In genomic region chr14:54884022-54884712, GRCm38 (mm10) we compare ENCODE assay signal across 9 mouse cellular contexts. TPM values are rescaled to one million over a fixed set of nuclear protein-coding genes. Genes with fewer than 3 reads are reported as not detected.
DNase-seq lines count a peak whose midpoint lies in the region; ATAC-seq and TF ChIP-seq lines count a peak whose summit lies in the region.
"Had no signal": no experiment of that assay in that cellular context is flagged by ENCODE, and none has a peak within 500 bp of the region (broad histone marks: within the 10 kb centered on the region; RNA-seq: fewer than 3 reads in every experiment).

No protein-coding gene starts in this region.

- no peak for TF ChIP-seq CTCF in bone marrow, adult 2 months (IDR thresholded peaks at IDR 0.05; ENCODE audit: control insufficient read depth, insufficient read depth, low read length)

- H3K27ac ChIP-seq in heart, embryonic 15.5 days: peak overlapping the region; percentile 97
- H3K27ac ChIP-seq in bone marrow, adult 2 months (ENCODE audit: control insufficient read depth, insufficient read depth, low read depth, low read length, poor library complexity): no peak overlapping the region
- peak overlapping the region; percentile 94 for H3K27ac ChIP-seq in hindbrain, embryonic 13.5 days
- peak overlapping the region; percentile 90 for H3K27ac ChIP-seq in midbrain, embryonic 14.5 days (replicated peaks; ENCODE audit: low read depth, low read length)

- DNase-seq in heart, adult 9 months (ENCODE audit: low spot score in 2 of 2): no peak
- DNase-seq in midbrain, embryonic 14.5 days: no peak
- DNase-seq in left cerebral cortex, adult 18-20 months (ENCODE audit: low spot score in 2 of 2): no peak
- no peak for DNase-seq in gastrocnemius, postnatal 14 days
- DNase-seq in thymus, postnatal 25 days: no peak

- H3K4me1 ChIP-seq in heart, embryonic 15.5 days (replicated peaks): peaks cover 23% of the 10 kb centered on the region
- H3K4me1 ChIP-seq in bone marrow, adult 2 months (ENCODE audit: control insufficient read depth, insufficient read depth, low read length): no peaks in the 10 kb centered on the region
- peaks cover 33% of the 10 kb centered on the region for H3K4me1 ChIP-seq in hindbrain, embryonic 13.5 days (replicated peaks)
- H3K4me1 ChIP-seq in midbrain, embryonic 14.5 days (ENCODE audit: control insufficient read depth, insufficient read depth, low read length): peaks cover 16% of the 10 kb centered on the region

- H3K4me2 ChIP-seq in heart, embryonic 15.5 days: peak overlapping the region; percentile 80
- H3K4me2 ChIP-seq in hindbrain, embryonic 13.5 days: peak overlapping the region; percentile 81
- H3K4me2 ChIP-seq in midbrain, embryonic 14.5 days (ENCODE audit: low read length): peak overlapping the region; percentile 74

- intact Hi-C loops in gastrocnemius, postnatal 14 days (cut with DNase I; ENCODE audit: low total_unique reads): no loop called here

- peaks cover 10% of the 10 kb centered on the region; the same call in 1 of the 2 replicates for H3K36me3 ChIP-seq in heart, embryonic 15.5 days
- peaks cover 28% of the 10 kb centered on the region for H3K36me3 ChIP-seq in hindbrain, embryonic 13.5 days
- H3K36me3 ChIP-seq in midbrain, embryonic 14.5 days (ENCODE audit: control insufficient read depth, insufficient read depth, low read length): 0 out of 2 replicates have a peak, but pooled peaks cover 13% of the 10 kb centered on the region

- no peak for ATAC-seq in heart, embryonic 15.5 days (replicated peaks; ENCODE audit: insufficient number of reproducible peaks, insufficient read depth, low FRiP score, low read depth)
- ATAC-seq in hindbrain, embryonic 13.5 days (ENCODE audit: low FRiP score): no peak
- no peak for ATAC-seq in midbrain, embryonic 14.5 days (ENCODE audit: low FRiP score, low TSS enrichment)

- 24% methylated on average over 21 of the region's 21 CpGs for WGBS in heart, embryonic 15.5 days
- 66% methylated on average over 21 of the region's 21 CpGs for WGBS in bone marrow, adult 2 months
- 39% methylated on average over 21 of the region's 21 CpGs for WGBS in hindbrain, embryonic 13.5 days
- WGBS in midbrain, embryonic 14.5 days: 29% methylated on average over 21 of the region's 21 CpGs

- no peaks in the 10 kb centered on the region for H3K9me3 ChIP-seq in heart, embryonic 15.5 days (replicated peaks)
- no peaks in the 10 kb centered on the region for H3K9me3 ChIP-seq in hindbrain, embryonic 13.5 days
- H3K9me3 ChIP-seq in midbrain, embryonic 14.5 days (ENCODE audit: control insufficient read depth, low read length): no peaks in the 10 kb centered on the region

- peak overlapping the region; percentile 83 for H3K9ac ChIP-seq in heart, embryonic 15.5 days
- peak overlapping the region; percentile 89 for H3K9ac ChIP-seq in hindbrain, embryonic 13.5 days
- peak overlapping the region; percentile 84 for H3K9ac ChIP-seq in midbrain, embryonic 14.5 days (replicated peaks; ENCODE audit: low read length)

- TF ChIP-seq POLR2A in bone marrow, adult 2 months (IDR thresholded peaks at IDR 0.05; ENCODE audit: borderline replicate concordance, control insufficient read depth, low read depth, low read length): no peak

- H3K27me3 ChIP-seq in heart, embryonic 15.5 days: no peaks in the 10 kb centered on the region
- H3K27me3 ChIP-seq in hindbrain, embryonic 13.5 days: no peaks in the 10 kb centered on the region
- H3K27me3 ChIP-seq in midbrain, embryonic 14.5 days (ENCODE audit: control insufficient read depth, insufficient read depth, low read length): no peaks in the 10 kb centered on the region

- H3K4me3 ChIP-seq in heart, embryonic 15.5 days: peak overlapping the region; percentile 80
- peak overlapping the region; percentile 41 for H3K4me3 ChIP-seq in bone marrow, adult 2 months (replicated peaks; ENCODE audit: control insufficient read depth, low read depth, low read length)
- peak overlapping the region; percentile 72 for H3K4me3 ChIP-seq in hindbrain, embryonic 13.5 days
- H3K4me3 ChIP-seq in midbrain, embryonic 14.5 days (replicated peaks; ENCODE audit: low read depth, low read length): peak overlapping the region; percentile 68

RNA-seq across cellular contexts. Expression of gene Gm20521, which starts 0.9 kb away (rescaled TPM):
- polyA plus RNA-seq in heart, embryonic 15.5 days (2015; fragmentation: Nextera tagmentation; extraction: Ambion mirVana): not detected in 2 replicates
- polyA plus RNA-seq in bone marrow, adult 2 months (2011; ENCODE audit: insufficient read depth, insufficient read length, low replicate concordance, missing spikeins): not detected in 2 replicates
- 0.34 TPM in 1 of 2 replicates, not detected in the other for polyA plus RNA-seq in hindbrain, embryonic 13.5 days (2015; fragmentation: Nextera tagmentation; extraction: Ambion mirVana)
- not detected in 2 replicates for polyA plus RNA-seq in midbrain, embryonic 14.5 days (2014; fragmentation: Nextera tagmentation; extraction: Ambion mirVana)
- total RNA-seq in left cerebral cortex, adult 18-20 months (2021): not detected
- 1 to 10 TPM; 3.1 to 3.6 TPM for total RNA-seq in gastrocnemius, postnatal 14 days (2021)
- total RNA-seq: neutrophil, adult 5-6 weeks had no signal

RNA-seq across cellular contexts. Expression of gene Bcl2l2, which starts 1.0 kb away (rescaled TPM):
- 3.3 and 3.4 TPM in 2 replicates for polyA plus RNA-seq in heart, embryonic 15.5 days (2015; fragmentation: Nextera tagmentation; extraction: Ambion mirVana)
- polyA plus RNA-seq in bone marrow, adult 2 months (2011; ENCODE audit: insufficient read depth, insufficient read length, low replicate concordance, missing spikeins): 6.7 and 18.1 TPM in 2 replicates
- polyA plus RNA-seq in hindbrain, embryonic 13.5 days (2015; fragmentation: Nextera tagmentation; extraction: Ambion mirVana): 3.6 and 4.7 TPM in 2 replicates
- 5.5 and 5.8 TPM in 2 replicates for polyA plus RNA-seq in midbrain, embryonic 14.5 days (2014; fragmentation: Nextera tagmentation; extraction: Ambion mirVana)
- total RNA-seq in left cerebral cortex, adult 18-20 months (2021): 100 to 1,000 TPM; 140 to 142 TPM
- 10 to 100 TPM; 19.9 to 21.0 TPM for total RNA-seq in gastrocnemius, postnatal 14 days (2021)

RNA-seq across cellular contexts. Expression of gene Ppp1r3e, which starts 6.8 kb away (rescaled TPM):
- polyA plus RNA-seq in heart, embryonic 15.5 days (2015; fragmentation: Nextera tagmentation; extraction: Ambion mirVana): 1.2 and 1.5 TPM in 2 replicates
- polyA plus RNA-seq in bone marrow, adult 2 months (2011; ENCODE audit: insufficient read depth, insufficient read length, low replicate concordance, missing spikeins): 2.0 and 4.9 TPM in 2 replicates
- 1.5 and 2.4 TPM in 2 replicates for polyA plus RNA-seq in hindbrain, embryonic 13.5 days (2015; fragmentation: Nextera tagmentation; extraction: Ambion mirVana)
- 2.1 and 4.4 TPM in 2 replicates for polyA plus RNA-seq in midbrain, embryonic 14.5 days (2014; fragmentation: Nextera tagmentation; extraction: Ambion mirVana)
- 10 to 100 TPM; 18.5 to 19.8 TPM for total RNA-seq in left cerebral cortex, adult 18-20 months (2021)
- 1 to 10 TPM; 2.8 to 6.8 TPM for total RNA-seq in gastrocnemius, postnatal 14 days (2021)

RNA-seq across cellular contexts. Expression of gene Pabpn1, which starts 8.1 kb away (rescaled TPM):
- polyA plus RNA-seq in heart, embryonic 15.5 days (2015; fragmentation: Nextera tagmentation; extraction: Ambion mirVana): 56.5 and 73.4 TPM in 2 replicates
- polyA plus RNA-seq in bone marrow, adult 2 months (2011; ENCODE audit: insufficient read depth, insufficient read length, low replicate concordance, missing spikeins): 124 and 140 TPM in 2 replicates
- polyA plus RNA-seq in hindbrain, embryonic 13.5 days (2015; fragmentation: Nextera tagmentation; extraction: Ambion mirVana): 165 and 167 TPM in 2 replicates
- 171 and 206 TPM in 2 replicates for polyA plus RNA-seq in midbrain, embryonic 14.5 days (2014; fragmentation: Nextera tagmentation; extraction: Ambion mirVana)
- 100 to 1,000 TPM; 229 to 230 TPM for total RNA-seq in left cerebral cortex, adult 18-20 months (2021)
- total RNA-seq in gastrocnemius, postnatal 14 days (2021): 10 to 100 TPM; 56.6 to 57.4 TPM

RNA-seq across cellular contexts. Expression of gene Homez, which starts 13.4 kb away (rescaled TPM):
- 5.4 and 7.1 TPM in 2 replicates for polyA plus RNA-seq in heart, embryonic 15.5 days (2015; fragmentation: Nextera tagmentation; extraction: Ambion mirVana)
- 2.8 and 5.2 TPM in 2 replicates for polyA plus RNA-seq in bone marrow, adult 2 months (2011; ENCODE audit: insufficient read depth, insufficient read length, low replicate concordance, missing spikeins)
- polyA plus RNA-seq in hindbrain, embryonic 13.5 days (2015; fragmentation: Nextera tagmentation; extraction: Ambion mirVana): 10.3 and 13.8 TPM in 2 replicates
- polyA plus RNA-seq in midbrain, embryonic 14.5 days (2014; fragmentation: Nextera tagmentation; extraction: Ambion mirVana): 6.0 and 9.4 TPM in 2 replicates
- 10 to 100 TPM; 20.6 to 21.9 TPM for total RNA-seq in left cerebral cortex, adult 18-20 months (2021)
- total RNA-seq in gastrocnemius, postnatal 14 days (2021): 1 to 10 TPM; 6.1 to 8.1 TPM
